Mouse (Mus musculus): ENCODE data around the gene Ypel3. TPM values are rescaled to one million over a fixed set of nuclear protein-coding genes. Genes with fewer than 3 reads are reported as not detected.

Gene Ypel3
- total RNA-seq, 1 experiment, result 19.4 TPM

DNA sequence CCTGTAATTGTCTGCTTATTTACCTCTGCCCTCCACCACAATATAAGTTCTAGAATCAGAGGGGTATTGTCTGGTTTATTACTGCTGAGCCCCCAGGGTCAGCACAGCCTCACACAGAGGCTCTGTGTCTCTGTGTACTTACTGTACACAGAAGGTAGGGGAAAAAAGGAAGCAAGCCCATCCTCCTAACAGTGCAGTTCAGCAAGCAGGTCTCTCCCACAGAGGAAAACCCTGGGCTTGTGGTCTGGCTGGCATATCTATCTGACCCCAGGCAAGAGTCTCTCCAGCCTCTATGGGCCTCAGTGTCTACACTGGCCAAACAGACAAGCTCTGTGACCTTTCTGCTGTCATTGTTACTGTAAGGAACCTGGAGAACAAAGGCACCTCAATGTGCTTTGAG is 27.0 kb downstream of the Ypel3 start:
- no peak overlapping the region for H3K9ac ChIP-seq (ENCODE audit: insufficient read depth, low read depth, low read length, poor library complexity, severe bottlenecking)
- H3K4me3 ChIP-seq (ENCODE audit: insufficient read depth in 1 of 2, low read depth in 1 of 2, low read length in 2 of 2, poor library complexity in 1 of 2, severe bottlenecking in 1 of 2), result no peak overlapping the region
- TF ChIP-seq ZNF384 (IDR thresholded peaks at IDR 0.05; ENCODE audit: low read depth, low read length), result no peak
- TF ChIP-seq MAFK (IDR thresholded peaks at IDR 0.05; ENCODE audit: insufficient read depth, low read depth, low read length), result no peak
- TF ChIP-seq HCFC1 (IDR thresholded peaks at IDR 0.05; ENCODE audit: borderline replicate concordance, insufficient read depth, low read length), result no peak
- no peak for TF ChIP-seq ZC3H11A (IDR thresholded peaks at IDR 0.05; ENCODE audit: borderline replicate concordance, low read depth, low read length)
- TF ChIP-seq CHD2 (IDR thresholded peaks at IDR 0.05; ENCODE audit: low read depth, low read length), result no peak
- peaks cover 0 to 12% of the 10 kb centered on the region in 2 experiments; a peak in 1 of 4 replicates for H3K4me1 ChIP-seq (ENCODE audit: control insufficient read depth in 2 of 2, insufficient read depth in 2 of 2, low read length in 2 of 2, poor library complexity in 1 of 2)
- peaks cover 6% of the 10 kb centered on the region; the same call in 1 of the 2 replicates for H3K36me3 ChIP-seq (ENCODE audit: control insufficient read depth, insufficient read depth, low read length, poor library complexity, severe bottlenecking)
- H3K9me3 ChIP-seq (ENCODE audit: control insufficient read depth, insufficient read depth, low read depth, low read length), result no peaks in the 10 kb centered on the region
- DNase-seq (ENCODE audit: low read depth, low spot score), result no peak
- in situ Hi-C loops (cut with MboI; ENCODE audit: low sequenced_read_pairs in 2 of 2, unreplicated experiment in 2 of 2), result no loop called here
- H3K27ac ChIP-seq (ENCODE audit: insufficient read depth, low read depth, low read length, poor library complexity, severe bottlenecking), result no peak overlapping the region

DNA sequence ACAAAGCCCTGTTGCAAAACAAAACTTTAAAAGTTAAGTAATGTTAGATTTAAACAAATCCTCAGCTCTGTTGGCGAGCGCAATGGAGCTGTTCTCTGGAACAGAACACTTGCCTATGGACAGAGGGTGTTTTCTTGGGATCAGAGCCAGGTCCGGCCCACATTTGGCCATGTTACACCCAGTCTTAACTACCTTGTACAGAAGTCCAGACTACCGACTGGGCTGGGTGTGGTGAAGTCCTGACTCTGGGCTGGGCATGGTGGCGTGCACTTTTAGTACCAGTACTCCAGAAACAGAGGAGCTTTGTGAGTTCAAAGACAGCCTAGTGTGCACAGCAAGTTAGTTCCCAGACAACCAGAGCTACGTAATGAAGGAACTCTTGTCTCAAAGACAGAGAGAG is 30.2 kb downstream of the Ypel3 start:
- Histone ChIP-seq H3K36me3 (ENCODE audit: control insufficient read depth, insufficient read depth, low read length, poor library complexity, severe bottlenecking) (peaks cover 6% of the 10 kb centered on the region; the same call in 1 of the 2 replicates), H3K27ac (ENCODE audit: insufficient read depth, low read depth, low read length, poor library complexity, severe bottlenecking) (no peak overlapping the region), H3K9ac (ENCODE audit: insufficient read depth, low read depth, low read length, poor library complexity, severe bottlenecking) (no peak overlapping the region), H3K4me1 (ENCODE audit: control insufficient read depth in 2 of 2, insufficient read depth in 2 of 2, low read length in 2 of 2, poor library complexity in 1 of 2) (peaks cover 0 to 6% of the 10 kb centered on the region in 2 experiments; a peak in 2 of 4 replicates), H3K9me3 (ENCODE audit: control insufficient read depth, insufficient read depth, low read depth, low read length) (no peaks in the 10 kb centered on the region), H3K4me3 (ENCODE audit: insufficient read depth in 1 of 2, low read depth in 1 of 2, low read length in 2 of 2, poor library complexity in 1 of 2, severe bottlenecking in 1 of 2) (no peak overlapping the region)
- in situ Hi-C loops (cut with MboI; ENCODE audit: low sequenced_read_pairs in 2 of 2, unreplicated experiment in 2 of 2), result no loop called here
- TF ChIP-seq CHD2 (IDR thresholded peaks at IDR 0.05; ENCODE audit: low read depth, low read length) (no peak), MAFK (IDR thresholded peaks at IDR 0.05; ENCODE audit: insufficient read depth, low read depth, low read length) (no peak), HCFC1 (IDR thresholded peaks at IDR 0.05; ENCODE audit: borderline replicate concordance, insufficient read depth, low read length) (no peak), ZC3H11A (IDR thresholded peaks at IDR 0.05; ENCODE audit: borderline replicate concordance, low read depth, low read length) (no peak), ZNF384 (IDR thresholded peaks at IDR 0.05; ENCODE audit: low read depth, low read length) (no peak)
- no peak for DNase-seq (ENCODE audit: low read depth, low spot score)

DNA sequence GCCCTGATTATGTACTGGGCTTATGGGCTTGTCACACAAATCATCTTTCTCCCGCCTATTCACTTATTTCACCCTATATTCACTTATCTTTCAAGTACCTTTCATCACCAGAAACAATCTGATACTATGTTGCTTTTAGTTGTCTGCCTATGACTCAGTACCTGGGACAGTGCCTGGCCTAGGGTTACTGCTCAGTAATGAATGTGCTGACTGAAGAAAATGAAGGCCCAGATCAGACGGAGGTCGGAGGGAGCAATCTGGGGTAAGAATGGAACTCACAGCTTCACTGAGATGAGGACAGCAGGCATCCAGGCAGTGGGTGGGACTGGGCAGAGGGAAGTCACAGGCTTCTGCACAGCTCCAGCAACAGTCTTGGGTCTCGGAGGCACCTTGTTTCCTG is 30.6 kb downstream of the Ypel3 start:
- Histone ChIP-seq H3K4me3 (ENCODE audit: insufficient read depth in 1 of 2, low read depth in 1 of 2, low read length in 2 of 2, poor library complexity in 1 of 2, severe bottlenecking in 1 of 2) (no peak overlapping the region), H3K27ac (ENCODE audit: insufficient read depth, low read depth, low read length, poor library complexity, severe bottlenecking) (no peak overlapping the region), H3K9ac (ENCODE audit: insufficient read depth, low read depth, low read length, poor library complexity, severe bottlenecking) (no peak overlapping the region), H3K9me3 (ENCODE audit: control insufficient read depth, insufficient read depth, low read depth, low read length) (no peaks in the 10 kb centered on the region), H3K36me3 (ENCODE audit: control insufficient read depth, insufficient read depth, low read length, poor library complexity, severe bottlenecking) (peaks cover 6% of the 10 kb centered on the region; the same call in 1 of the 2 replicates), H3K4me1 (ENCODE audit: control insufficient read depth in 2 of 2, insufficient read depth in 2 of 2, low read length in 2 of 2, poor library complexity in 1 of 2) (peaks cover 0 to 6% of the 10 kb centered on the region in 2 experiments; a peak in 2 of 4 replicates)
- TF ChIP-seq HCFC1 (IDR thresholded peaks at IDR 0.05; ENCODE audit: borderline replicate concordance, insufficient read depth, low read length), result no peak
- peak; percentile 59; the same call in 1 of the 2 replicates for TF ChIP-seq MAFK (IDR thresholded peaks at IDR 0.05; ENCODE audit: insufficient read depth, low read depth, low read length)
- in situ Hi-C loops (cut with MboI; ENCODE audit: low sequenced_read_pairs in 2 of 2, unreplicated experiment in 2 of 2), result no loop called here
- DNase-seq (ENCODE audit: low read depth, low spot score), result no peak

DNA sequence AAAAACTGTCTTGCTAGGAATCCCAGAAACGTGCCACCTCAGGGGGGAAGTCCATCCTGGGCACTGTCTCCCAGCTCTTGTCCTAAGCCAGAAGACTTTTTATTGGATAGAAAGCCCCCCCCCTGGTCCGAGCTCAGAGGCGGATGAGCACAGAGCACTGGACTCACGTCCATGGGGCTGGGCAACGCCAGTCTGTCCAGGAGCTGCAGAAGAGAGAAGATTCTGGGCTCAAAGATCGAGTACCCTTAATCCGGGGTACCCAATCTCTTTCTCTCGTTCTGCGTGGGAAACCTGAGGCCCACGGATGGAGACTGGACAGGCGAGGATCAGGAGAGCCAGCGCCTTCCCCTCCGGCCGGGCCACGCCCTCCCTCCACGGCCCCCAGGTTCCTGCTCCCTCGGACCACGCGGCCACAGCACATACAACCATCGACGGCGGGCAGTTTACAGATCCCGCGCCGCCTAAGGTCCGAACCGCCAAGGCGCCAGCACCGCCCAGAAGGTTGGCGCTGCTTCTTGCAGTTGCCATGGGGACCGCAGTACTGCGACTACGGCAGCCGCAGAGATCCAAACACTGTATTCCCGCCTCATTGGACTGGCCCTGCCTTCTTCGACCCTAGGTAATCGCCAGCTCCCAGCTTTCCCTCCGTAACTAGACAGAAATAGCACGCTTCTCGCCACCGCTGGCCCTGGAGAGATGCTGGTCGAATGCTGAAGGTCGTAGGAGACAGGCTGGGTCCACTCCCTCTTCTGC is 32.1 kb downstream of the Ypel3 start:
- H3K9me3 ChIP-seq (ENCODE audit: control insufficient read depth, insufficient read depth, low read depth, low read length), result no peaks in the 10 kb centered on the region
- peak overlapping the region; percentile 55 to 87 for H3K4me3 ChIP-seq (ENCODE audit: insufficient read depth in 1 of 2, low read depth in 1 of 2, low read length in 2 of 2, poor library complexity in 1 of 2, severe bottlenecking in 1 of 2)
- peak overlapping the region; percentile 94 for H3K9ac ChIP-seq (ENCODE audit: insufficient read depth, low read depth, low read length, poor library complexity, severe bottlenecking)
- TF ChIP-seq CHD2 (IDR thresholded peaks at IDR 0.05; ENCODE audit: low read depth, low read length), result no peak
- TF ChIP-seq HCFC1 (IDR thresholded peaks at IDR 0.05; ENCODE audit: borderline replicate concordance, insufficient read depth, low read length), result 0 out of 2 replicates have a peak, but pooled peaks have one; percentile 58
- H3K27ac ChIP-seq (ENCODE audit: insufficient read depth, low read depth, low read length, poor library complexity, severe bottlenecking), result no peak overlapping the region
- in situ Hi-C loops (cut with MboI; ENCODE audit: low sequenced_read_pairs in 2 of 2, unreplicated experiment in 2 of 2), result no loop called here
- DNase-seq (ENCODE audit: low read depth, low spot score), result peak; percentile 68
- H3K4me1 ChIP-seq (ENCODE audit: control insufficient read depth in 2 of 2, insufficient read depth in 2 of 2, low read length in 2 of 2, poor library complexity in 1 of 2), result peaks cover 5 to 15% of the 10 kb centered on the region in 2 experiments; a peak in 3 of 4 replicates
- peaks cover 3% of the 10 kb centered on the region; the same call in 1 of the 2 replicates for H3K36me3 ChIP-seq (ENCODE audit: control insufficient read depth, insufficient read depth, low read length, poor library complexity, severe bottlenecking)

Data from ES-E14 (cell line).